Mouse (Mus musculus): ENCODE measurements around the gene Tmem106c. TPM values are rescaled to one million over a fixed set of nuclear protein-coding genes. Genes with fewer than 3 reads are reported as not detected.

Gene Tmem106c
- polyA plus RNA-seq, 1 experiment from 2014 or later = 60.6 TPM

DNA sequence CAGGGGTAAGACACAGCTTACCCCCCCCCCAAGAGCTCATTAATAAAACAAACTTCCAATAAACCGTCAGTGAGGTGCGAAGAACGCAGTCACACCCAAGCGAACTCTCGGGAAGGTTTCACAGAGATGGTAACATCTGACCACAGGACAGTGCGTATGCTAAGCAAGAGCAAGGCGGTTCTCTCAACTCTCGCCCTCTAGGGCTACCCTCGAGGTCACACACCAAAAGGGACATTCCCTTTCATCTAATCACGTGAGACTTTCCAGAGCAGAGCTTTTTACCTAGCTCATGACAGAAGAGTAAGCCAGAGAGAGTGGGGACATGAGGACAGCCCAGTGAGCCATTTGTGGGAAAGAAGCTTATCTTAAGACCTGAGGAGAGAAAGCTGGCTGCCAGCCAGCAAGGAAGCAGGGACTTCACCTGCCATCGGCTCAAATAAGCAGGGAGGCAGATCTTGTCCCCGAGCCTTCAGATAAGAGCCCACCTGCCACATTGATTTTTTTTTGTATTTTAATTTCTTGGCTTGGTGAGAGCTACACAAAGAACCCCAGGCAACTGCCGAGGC, 34.7 kb upstream of the Tmem106c start:
- Histone ChIP-seq H3K9ac (ENCODE audit: low read depth, low read length) (no peak overlapping the region), H3K4me1 (ENCODE audit: control insufficient read depth, insufficient read depth, low read depth, low read length) (no peaks in the 10 kb centered on the region), H3K27me3 (replicated peaks; ENCODE audit: control insufficient read depth, insufficient read depth, low read length) (no peaks in the 10 kb centered on the region), H3K27ac (ENCODE audit: low read depth, low read length) (no peak overlapping the region), H3K4me2 (ENCODE audit: low read length) (no peak overlapping the region), H3K4me3 (ENCODE audit: low read length) (no peak overlapping the region), H3K9me3 (ENCODE audit: control insufficient read depth, low read length) (no peaks in the 10 kb centered on the region), H3K36me3 (ENCODE audit: control insufficient read depth, insufficient read depth, low read length) (no peaks in the 10 kb centered on the region)
- WGBS = 67% methylated on average over 13 of the region's 13 CpGs
- no peak for ATAC-seq

DNA sequence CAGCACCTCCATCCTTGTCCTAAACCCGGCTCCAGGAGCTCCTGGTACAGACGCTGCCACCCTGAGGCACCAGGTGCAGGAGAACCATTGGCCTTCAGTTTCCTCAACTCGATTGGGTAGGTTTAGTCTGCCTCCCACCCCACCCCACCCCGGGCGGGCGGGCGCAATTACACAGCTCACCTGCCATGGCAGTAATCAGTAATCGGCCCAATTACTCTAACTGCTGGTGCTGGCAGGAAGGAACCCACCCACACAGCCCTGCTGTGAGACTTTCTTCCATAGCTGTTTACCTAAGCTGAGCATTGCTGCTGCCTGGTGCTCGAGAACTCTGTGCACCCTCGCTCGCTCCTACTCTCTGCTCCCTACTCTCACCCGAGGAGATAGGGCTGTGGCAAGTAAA, 31.6 kb upstream of the Tmem106c start:
- Histone ChIP-seq H3K27ac (ENCODE audit: low read depth, low read length) (no peak overlapping the region), H3K27me3 (replicated peaks; ENCODE audit: control insufficient read depth, insufficient read depth, low read length) (no peaks in the 10 kb centered on the region), H3K4me2 (ENCODE audit: low read length) (no peak overlapping the region), H3K9me3 (ENCODE audit: control insufficient read depth, low read length) (no peaks in the 10 kb centered on the region), H3K4me1 (ENCODE audit: control insufficient read depth, insufficient read depth, low read depth, low read length) (no peaks in the 10 kb centered on the region), H3K36me3 (ENCODE audit: control insufficient read depth, insufficient read depth, low read length) (no peaks in the 10 kb centered on the region), H3K4me3 (ENCODE audit: low read length) (no peak overlapping the region), H3K9ac (ENCODE audit: low read depth, low read length) (no peak overlapping the region)
- WGBS = 92% methylated on average over 12 of the region's 12 CpGs
- no peak for ATAC-seq

- 38% methylated on average over 6 of the region's 6 CpGs for WGBS
- Histone ChIP-seq H3K9me3 (ENCODE audit: control insufficient read depth, low read length) (no peaks in the 10 kb centered on the region), H3K36me3 (ENCODE audit: control insufficient read depth, insufficient read depth, low read length) (no peaks in the 10 kb centered on the region), H3K27ac (ENCODE audit: low read depth, low read length) (no peak overlapping the region), H3K4me3 (ENCODE audit: low read length) (no peak overlapping the region), H3K9ac (ENCODE audit: low read depth, low read length) (no peak overlapping the region), H3K27me3 (replicated peaks; ENCODE audit: control insufficient read depth, insufficient read depth, low read length) (no peaks in the 10 kb centered on the region), H3K4me1 (ENCODE audit: control insufficient read depth, insufficient read depth, low read depth, low read length) (no peaks in the 10 kb centered on the region), H3K4me2 (ENCODE audit: low read length) (no peak overlapping the region)
- ATAC-seq = no peak
Measured at GRCm38 (mm10) chr15:97938580-97938979, 25.4 kb upstream of the Tmem106c start.

DNA sequence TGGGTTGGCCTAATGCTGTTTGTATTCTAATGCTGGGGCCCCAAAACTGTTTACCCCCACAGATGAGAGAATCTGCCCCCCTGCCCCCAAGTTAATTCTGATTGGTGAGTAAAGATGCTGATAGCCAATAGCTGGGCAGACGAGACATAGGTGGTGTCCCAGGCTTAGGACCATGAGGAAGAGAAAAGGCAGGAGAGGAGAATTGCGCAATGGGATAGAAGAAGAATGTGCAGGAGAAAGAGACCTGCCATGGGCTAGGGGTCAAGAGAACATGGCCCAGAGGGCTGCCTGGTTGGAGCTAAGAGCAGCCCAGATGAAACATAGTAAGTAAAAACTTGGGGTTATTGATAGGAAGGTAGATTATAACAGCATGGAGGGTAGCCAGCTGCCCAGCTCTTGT, 23.9 kb upstream of the Tmem106c start:
- Histone ChIP-seq H3K27me3 (replicated peaks; ENCODE audit: control insufficient read depth, insufficient read depth, low read length) (no peaks in the 10 kb centered on the region), H3K9me3 (ENCODE audit: control insufficient read depth, low read length) (no peaks in the 10 kb centered on the region), H3K4me3 (ENCODE audit: low read length) (no peak overlapping the region), H3K4me1 (ENCODE audit: control insufficient read depth, insufficient read depth, low read depth, low read length) (no peaks in the 10 kb centered on the region), H3K27ac (ENCODE audit: low read depth, low read length) (no peak overlapping the region), H3K4me2 (ENCODE audit: low read length) (no peak overlapping the region), H3K9ac (ENCODE audit: low read depth, low read length) (no peak overlapping the region), H3K36me3 (ENCODE audit: control insufficient read depth, insufficient read depth, low read length) (no peaks in the 10 kb centered on the region)
- ATAC-seq = no peak
- WGBS = 82% methylated on average over 2 of the region's 2 CpGs

- no peak overlapping the region for H3K4me3 ChIP-seq (ENCODE audit: low read length)
- H3K36me3 ChIP-seq (ENCODE audit: control insufficient read depth, insufficient read depth, low read length) = no peaks in the 10 kb centered on the region
- ATAC-seq = no peak
- WGBS = 91% methylated on average over 2 of the region's 2 CpGs
- no peaks in the 10 kb centered on the region for H3K4me1 ChIP-seq (ENCODE audit: control insufficient read depth, insufficient read depth, low read depth, low read length)
- no peaks in the 10 kb centered on the region for H3K27me3 ChIP-seq (replicated peaks; ENCODE audit: control insufficient read depth, insufficient read depth, low read length)
- no peak overlapping the region for H3K9ac ChIP-seq (ENCODE audit: low read depth, low read length)
- H3K4me2 ChIP-seq (ENCODE audit: low read length) = no peak overlapping the region
- no peaks in the 10 kb centered on the region for H3K9me3 ChIP-seq (ENCODE audit: control insufficient read depth, low read length)
- H3K27ac ChIP-seq (ENCODE audit: low read depth, low read length) = no peak overlapping the region
Measured at GRCm38 (mm10) chr15:97941306-97941705, 22.7 kb upstream of the Tmem106c start.

- ATAC-seq = no peak
- H3K9ac ChIP-seq (ENCODE audit: low read depth, low read length) = no peak overlapping the region
- whole genome bisulfite sequencing = 89% methylated on average over 8 of the region's 8 CpGs
Measured at GRCm38 (mm10) chr15:97942538-97942937, 21.5 kb upstream of the Tmem106c start.

GRCm38 (mm10) chr15:97943356-97943755, 20.6 kb upstream of the Tmem106c start:
- no peak for ATAC-seq
- Histone ChIP-seq H3K9ac (ENCODE audit: low read depth, low read length) (no peak overlapping the region), H3K4me1 (ENCODE audit: control insufficient read depth, insufficient read depth, low read depth, low read length) (no peaks in the 10 kb centered on the region), H3K4me3 (ENCODE audit: low read length) (no peak overlapping the region), H3K9me3 (ENCODE audit: control insufficient read depth, low read length) (no peaks in the 10 kb centered on the region), H3K27ac (ENCODE audit: low read depth, low read length) (no peak overlapping the region), H3K4me2 (ENCODE audit: low read length) (no peak overlapping the region), H3K36me3 (ENCODE audit: control insufficient read depth, insufficient read depth, low read length) (no peaks in the 10 kb centered on the region), H3K27me3 (replicated peaks; ENCODE audit: control insufficient read depth, insufficient read depth, low read length) (no peaks in the 10 kb centered on the region)
- 84% methylated on average over 8 of the region's 8 CpGs for WGBS

More at GRCm38 (mm10) chr15:97942538-97942937, 21.5 kb upstream of the Tmem106c start:
- Histone ChIP-seq H3K4me2 (ENCODE audit: low read length) (no peak overlapping the region), H3K4me3 (ENCODE audit: low read length) (no peak overlapping the region), H3K27me3 (replicated peaks; ENCODE audit: control insufficient read depth, insufficient read depth, low read length) (no peaks in the 10 kb centered on the region), H3K4me1 (ENCODE audit: control insufficient read depth, insufficient read depth, low read depth, low read length) (no peaks in the 10 kb centered on the region), H3K36me3 (ENCODE audit: control insufficient read depth, insufficient read depth, low read length) (no peaks in the 10 kb centered on the region), H3K9me3 (ENCODE audit: control insufficient read depth, low read length) (no peaks in the 10 kb centered on the region), H3K27ac (ENCODE audit: low read depth, low read length) (no peak overlapping the region)

DNA sequence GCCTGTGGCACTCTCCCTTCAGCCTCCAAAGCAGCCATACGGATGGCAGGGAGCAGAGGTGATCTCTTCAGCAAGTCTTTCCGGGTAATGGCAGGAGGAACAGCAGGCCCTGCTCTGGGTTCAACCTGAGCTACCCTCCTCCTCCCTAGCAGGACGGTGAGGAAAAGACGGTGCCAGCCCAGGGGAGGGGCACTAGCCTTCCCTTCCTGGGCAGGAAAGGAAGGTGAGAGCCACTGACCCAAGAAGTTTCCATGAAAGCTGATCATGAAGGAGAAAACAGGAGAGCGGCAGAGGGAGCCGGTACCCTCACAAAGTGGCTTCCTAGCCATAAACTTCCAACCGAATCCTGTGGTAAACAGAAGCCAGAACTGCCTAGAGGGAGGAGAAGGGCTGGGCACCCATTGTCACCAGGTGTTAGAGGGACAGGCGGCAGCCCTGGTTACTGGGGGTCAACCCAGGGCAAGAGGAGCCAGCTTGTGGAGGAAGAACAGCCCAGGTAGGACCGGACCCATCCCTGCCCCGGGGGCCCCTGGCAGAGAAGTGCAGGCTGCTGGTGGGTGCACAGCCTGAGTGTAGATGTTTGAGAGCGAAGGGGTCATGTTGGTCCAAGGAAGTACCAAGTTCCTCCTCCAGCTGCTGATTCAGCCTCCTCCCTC, 19.0 kb upstream of the Tmem106c start:
- ATAC-seq = no peak
- WGBS = 83% methylated on average over 11 of the region's 11 CpGs
- Histone ChIP-seq H3K27ac (ENCODE audit: low read depth, low read length) (no peak overlapping the region), H3K4me3 (ENCODE audit: low read length) (no peak overlapping the region), H3K4me1 (ENCODE audit: control insufficient read depth, insufficient read depth, low read depth, low read length) (no peaks in the 10 kb centered on the region), H3K4me2 (ENCODE audit: low read length) (no peak overlapping the region), H3K9me3 (ENCODE audit: control insufficient read depth, low read length) (no peaks in the 10 kb centered on the region), H3K27me3 (replicated peaks; ENCODE audit: control insufficient read depth, insufficient read depth, low read length) (no peaks in the 10 kb centered on the region), H3K9ac (ENCODE audit: low read depth, low read length) (no peak overlapping the region), H3K36me3 (ENCODE audit: control insufficient read depth, insufficient read depth, low read length) (no peaks in the 10 kb centered on the region)

DNA sequence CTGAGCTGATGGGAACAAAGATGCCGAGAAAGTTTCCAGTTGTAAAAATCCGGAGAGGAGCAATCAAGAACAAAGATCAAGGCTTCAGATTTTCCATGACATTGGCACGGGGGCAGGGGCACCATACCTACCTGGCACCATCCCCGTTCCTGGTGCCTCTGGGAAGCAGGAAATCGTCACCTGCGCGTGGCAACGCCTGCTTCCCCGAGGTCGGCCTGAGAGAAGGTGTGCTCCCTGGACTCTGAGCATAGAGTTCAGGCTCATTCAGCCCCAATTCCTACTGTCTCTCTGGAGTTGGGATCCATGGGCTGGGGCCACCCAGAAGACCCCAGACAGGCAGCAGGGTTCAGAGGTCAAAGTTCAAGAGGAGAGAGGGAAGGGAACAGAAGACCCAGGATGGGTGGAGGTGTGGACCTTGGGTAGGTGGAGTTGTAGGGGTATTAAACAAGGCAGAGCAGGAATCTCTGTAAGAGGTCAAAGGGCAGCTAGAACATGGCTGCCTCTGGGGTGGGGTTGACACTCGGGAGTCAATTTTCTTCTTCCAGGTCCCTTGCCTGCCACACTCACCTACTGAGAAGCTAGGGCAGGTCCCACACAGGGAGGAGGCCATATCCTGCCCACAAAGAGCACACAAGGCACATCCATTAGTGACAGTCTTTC, 18.2 kb upstream of the Tmem106c start:
- Histone ChIP-seq H3K4me3 (ENCODE audit: low read length) (no peak overlapping the region), H3K4me1 (ENCODE audit: control insufficient read depth, insufficient read depth, low read depth, low read length) (no peaks in the 10 kb centered on the region)
- WGBS = 75% methylated on average over 11 of the region's 11 CpGs

More for the DNA sequence above, 18.2 kb upstream of the Tmem106c start:
- H3K36me3 ChIP-seq (ENCODE audit: control insufficient read depth, insufficient read depth, low read length) = no peaks in the 10 kb centered on the region
- no peak overlapping the region for H3K27ac ChIP-seq (ENCODE audit: low read depth, low read length)
- no peak overlapping the region for H3K9ac ChIP-seq (ENCODE audit: low read depth, low read length)
- H3K27me3 ChIP-seq (replicated peaks; ENCODE audit: control insufficient read depth, insufficient read depth, low read length) = no peaks in the 10 kb centered on the region
- H3K4me2 ChIP-seq (ENCODE audit: low read length) = no peak overlapping the region
- ATAC-seq = no peak
- no peaks in the 10 kb centered on the region for H3K9me3 ChIP-seq (ENCODE audit: control insufficient read depth, low read length)
